ENCODE assay signal across 8 mouse cellular contexts in genomic region chr6:52305877-52306389, GRCm38 (mm10). TPM values are rescaled to one million over a fixed set of nuclear protein-coding genes. Genes with fewer than 3 reads are reported as not detected.
A peak's percentile ranks its signal among the peaks of the same experiment; 100 is the strongest.
DNase-seq lines count a peak whose midpoint lies in the region; ATAC-seq lines count a peak whose summit lies in the region.

No protein-coding gene starts in this region.

- DNase-seq in ovary, postnatal 36 days (ENCODE audit: low spot score): peak; percentile 64
- no peak for DNase-seq in ovary, postnatal 10 days (ENCODE audit: low spot score)
- DNase-seq in heart, postnatal 14 days: peak; percentile 67 to 69
- DNase-seq in kidney, postnatal 36 days: peak; percentile 53 to 77
- peak; percentile 76 for DNase-seq in neural tube, embryonic 10.5 days (ENCODE audit: extremely low spot score, low spot score)
- peak; percentile 48 to 55 for DNase-seq in thymus, adult 18-20 months

- intact Hi-C loops in heart, postnatal 14 days (cut with DNase I): loop anchor here (1.0 to 5.0 kb wide), 2 partner anchors 271 to 531 kb away; no protein-coding TSS in a partner anchor

- no peaks in the 10 kb centered on the region for H3K9me3 ChIP-seq in forebrain, embryonic 15.5 days
- no peaks in the 10 kb centered on the region for H3K9me3 ChIP-seq in liver, embryonic 16.5 days (replicated peaks; ENCODE audit: control insufficient read depth, low read length)

- peaks cover 11% of the 10 kb centered on the region for H3K4me1 ChIP-seq in forebrain, embryonic 15.5 days
- no peaks in the 10 kb centered on the region for H3K4me1 ChIP-seq in liver, embryonic 16.5 days (ENCODE audit: control insufficient read depth, low read depth, low read length)

- no peak overlapping the region for H3K27ac ChIP-seq in forebrain, embryonic 15.5 days (replicated peaks)
- no peak overlapping the region for H3K27ac ChIP-seq in liver, embryonic 16.5 days (ENCODE audit: low read length)

- peaks cover 79% of the 10 kb centered on the region for H3K27me3 ChIP-seq in forebrain, embryonic 15.5 days
- H3K27me3 ChIP-seq in liver, embryonic 16.5 days (ENCODE audit: control insufficient read depth, insufficient read depth, low read depth, low read length): peaks cover 53% of the 10 kb centered on the region

- H3K9ac ChIP-seq in forebrain, embryonic 15.5 days (replicated peaks): peak overlapping the region; percentile 41
- no peak overlapping the region for H3K9ac ChIP-seq in liver, embryonic 16.5 days (ENCODE audit: low read depth, low read length)

- peak overlapping the region; percentile 53 for H3K4me2 ChIP-seq in forebrain, embryonic 15.5 days (replicated peaks)
- peak overlapping the region; percentile 49 for H3K4me2 ChIP-seq in liver, embryonic 16.5 days (ENCODE audit: low read depth, low read length)

- H3K4me3 ChIP-seq in forebrain, embryonic 15.5 days: peak overlapping the region; percentile 46
- peak overlapping the region; percentile 40 for H3K4me3 ChIP-seq in liver, embryonic 16.5 days (ENCODE audit: low read depth, low read length)

- peak; percentile 78 for ATAC-seq in forebrain, embryonic 15.5 days (replicated peaks)
- ATAC-seq in liver, embryonic 16.5 days (ENCODE audit: low read depth): no peak

- no peaks in the 10 kb centered on the region for H3K36me3 ChIP-seq in forebrain, embryonic 15.5 days
- no peaks in the 10 kb centered on the region for H3K36me3 ChIP-seq in liver, embryonic 16.5 days (ENCODE audit: control insufficient read depth, insufficient read depth)

- WGBS in forebrain, embryonic 15.5 days: under 1% methylated on average over 30 of the region's 30 CpGs
- under 1% methylated on average over 30 of the region's 30 CpGs for WGBS in liver, embryonic 16.5 days (ENCODE audit: insufficient replicate concordance)

RNA-seq across cellular contexts. Expression of gene Evx1, which starts 7.4 kb away (rescaled TPM):
- not detected in 2 replicates for polyA plus RNA-seq in forebrain, embryonic 15.5 days (2015; fragmentation: Nextera tagmentation; extraction: Ambion mirVana)
- not detected for total RNA-seq in heart, postnatal 14 days (2021)
- polyA plus RNA-seq in liver, embryonic 16.5 days (2015; fragmentation: Nextera tagmentation; extraction: Ambion mirVana): not detected in 2 replicates

RNA-seq across cellular contexts. Expression of gene Hoxa13, which starts 45.3 kb away (rescaled TPM):
- polyA plus RNA-seq in forebrain, embryonic 15.5 days (2015; fragmentation: Nextera tagmentation; extraction: Ambion mirVana): not detected in 2 replicates
- total RNA-seq in heart, postnatal 14 days (2021): not detected
- polyA plus RNA-seq in liver, embryonic 16.5 days (2015; fragmentation: Nextera tagmentation; extraction: Ambion mirVana): not detected in 2 replicates
